Mouse (Mus musculus) mouse embryonic stem cell (cell line): ENCODE data around the gene Rxylt1.

Experiments used
- in situ Hi-C, 2 experiments: fragments of 300-500 bp; cut with MboI; formaldehyde crosslinking; loops; 1 replicate in 1 of 2; 3 replicates in 1 of 2; pipeline ENCODE4 v1.14.3; 2019 to 2020; ENCODE audit warnings: low sequenced_read_pairs in 2 of 2, low pct_unique_long_range_greater_than_20kb in 1 of 2, mixed read lengths in 1 of 2; ENCODE audit not compliant: unreplicated experiment in 1 of 2

The Rxylt1 gene

GRCm38 (mm10) chr10:122096980-122097844 lies at the start of gene Rxylt1:
TSS of gene Rxylt1 (minus strand) at chr10:122097371.
- in situ Hi-C loops: no loop called here

GRCm38 (mm10) chr10:122121290-122121970 lies 24.3 kb upstream of the Rxylt1 start:
- in situ Hi-C loops: no loop called here

- in situ Hi-C loops: no loop called here
Observed at GRCm38 (mm10) chr10:122120500-122121289, 23.5 kb upstream of the Rxylt1 start.

- in situ Hi-C loops: no loop called here
Observed at GRCm38 (mm10) chr10:122119451-122119850, 22.3 kb upstream of the Rxylt1 start.

GRCm38 (mm10) chr10:122116636-122117035 lies 19.5 kb upstream of the Rxylt1 start:
- in situ Hi-C loops: no loop called here

GRCm38 (mm10) chr10:122106633-122107028 lies 9.5 kb upstream of the Rxylt1 start:
- in situ Hi-C loops: loop anchor here in 1 of 2 experiments (10.0 kb wide), 1 partner anchor 438 kb away; no protein-coding TSS in a partner anchor

GRCm38 (mm10) chr10:122105889-122106632 lies 8.9 kb upstream of the Rxylt1 start:
- in situ Hi-C loops: loop anchor here in 1 of 2 experiments (10.0 kb wide), 1 partner anchor 439 kb away; no protein-coding TSS in a partner anchor

GRCm38 (mm10) chr10:122105407-122105806 lies 8.2 kb upstream of the Rxylt1 start:
- in situ Hi-C loops: loop anchor here in 1 of 2 experiments (10.0 kb wide), 1 partner anchor 439 kb away; no protein-coding TSS in a partner anchor

GRCm38 (mm10) chr10:122102675-122103074 lies 5.5 kb upstream of the Rxylt1 start:
- in situ Hi-C loops: loop anchor here (5.0 to 10.0 kb wide), 2 partner anchors 425 to 442 kb away; no protein-coding TSS in a partner anchor

GRCm38 (mm10) chr10:122096462-122096979 lies 650 bp downstream of the Rxylt1 start:
- in situ Hi-C loops: no loop called here

- in situ Hi-C loops: no loop called here
Observed at GRCm38 (mm10) chr10:122090472-122090871, 6.7 kb downstream of the Rxylt1 start.

GRCm38 (mm10) chr10:122081352-122081751 lies 15.8 kb downstream of the Rxylt1 start:
- in situ Hi-C loops: no loop called here

- in situ Hi-C loops: no loop called here
Observed at GRCm38 (mm10) chr10:122069153-122069552, 28.0 kb downstream of the Rxylt1 start.

GRCm38 (mm10) chr10:122055826-122056225 lies 41.3 kb downstream of the Rxylt1 start:
- in situ Hi-C loops: no loop called here

GRCm38 (mm10) chr10:122054535-122054934 lies 42.6 kb downstream of the Rxylt1 start:
- in situ Hi-C loops: no loop called here

GRCm38 (mm10) chr10:122051831-122052230 lies 45.3 kb downstream of the Rxylt1 start:
- in situ Hi-C loops: no loop called here

GRCm38 (mm10) chr10:122047727-122048365 lies 49.3 kb downstream of the Rxylt1 start:
- in situ Hi-C loops: loop anchor here (10.0 kb wide), 3 partner anchors 193 to 353 kb away; no protein-coding TSS in a partner anchor
